Comparison of ENCODE assay signal across 8 mouse cellular contexts in the genomic region with DNA sequence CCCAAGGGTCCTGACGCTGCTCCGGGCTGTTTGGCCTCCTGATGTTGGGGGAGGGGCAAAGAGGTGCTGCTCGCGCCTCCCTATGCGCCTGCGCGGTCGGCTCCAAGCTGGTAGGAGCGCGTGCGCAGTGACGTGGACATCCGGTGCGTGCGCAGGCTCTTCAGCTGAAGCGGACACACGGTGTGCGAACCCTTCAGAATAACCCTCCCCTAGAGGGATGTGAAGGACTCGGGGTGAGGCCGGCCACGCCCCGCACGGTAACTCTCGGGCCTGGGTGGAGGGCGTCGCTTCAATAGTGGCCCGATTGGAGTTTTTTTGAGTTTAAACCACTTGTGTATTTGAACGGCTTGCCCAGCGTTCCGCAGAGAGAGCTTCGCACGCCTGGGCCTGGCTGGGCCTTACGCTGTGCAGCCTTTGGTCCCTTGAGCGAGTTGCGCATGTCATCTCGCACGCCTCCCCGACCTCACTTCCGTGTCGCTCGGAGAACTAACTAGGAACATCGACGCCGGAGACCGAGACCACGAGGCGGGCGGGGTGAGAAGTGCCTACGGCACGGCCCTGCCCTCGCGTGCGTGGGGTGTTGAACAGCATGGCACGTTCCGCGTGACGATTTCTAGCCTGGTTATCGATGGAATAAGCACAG. TPM values are rescaled to one million over a fixed set of nuclear protein-coding genes. Genes with fewer than 3 reads are reported as not detected.
DNase-seq lines count a peak whose midpoint lies in the region; ATAC-seq lines count a peak whose summit lies in the region.

A gene (plus strand): TSS at position 139 of the 643 bp plus-strand sequence.

- no peaks in the 10 kb centered on the region for H3K27me3 ChIP-seq in hindbrain, embryonic 15.5 days

- peak within 1 kb of the TSS; percentile 91 for H3K4me2 ChIP-seq in hindbrain, embryonic 15.5 days

- no peaks in the 10 kb centered on the region for H3K36me3 ChIP-seq in hindbrain, embryonic 15.5 days

- peak within 1 kb of the TSS; percentile 91 for H3K27ac ChIP-seq in hindbrain, embryonic 15.5 days (replicated peaks)

- peak; percentile 98 for ATAC-seq in hindbrain, embryonic 15.5 days (ENCODE audit: low FRiP score, low read depth)

- peak; percentile 94 for DNase-seq in T-cell, adult 2 months (ENCODE audit: low spot score)
- peak; percentile 80 to 82 for DNase-seq in cerebellum, postnatal 36 days
- DNase-seq in frontal cortex, postnatal 36 days (ENCODE audit: low spot score in 2 of 2): peak; percentile 91 to 92
- DNase-seq in left cerebral cortex, adult 11 months (ENCODE audit: low spot score): peak; percentile 91
- peak; percentile 97 to 98 for DNase-seq in lung, postnatal 4 days
- peak; percentile 97 for DNase-seq in retina, postnatal 7 days (ENCODE audit: low read depth, low spot score)
- peak; percentile 90 for DNase-seq in urinary bladder, adult 2 months (ENCODE audit: low spot score)

- H3K4me3 ChIP-seq in hindbrain, embryonic 15.5 days: peak within 1 kb of the TSS; percentile 49

- H3K4me1 ChIP-seq in hindbrain, embryonic 15.5 days (replicated peaks): peaks cover 24% of the 10 kb centered on the region

- H3K9me3 ChIP-seq in hindbrain, embryonic 15.5 days: no peaks in the 10 kb centered on the region

- H3K9ac ChIP-seq in hindbrain, embryonic 15.5 days: peak within 1 kb of the TSS; percentile 53

- under 1% methylated on average over 58 of the region's 58 CpGs for WGBS in hindbrain, embryonic 15.5 days

RNA-seq across cellular contexts. Expression of the gene that starts here (rescaled TPM):
- polyA plus RNA-seq in hindbrain, embryonic 15.5 days (2015; fragmentation: Nextera tagmentation; extraction: Ambion mirVana): 23.9 and 24.3 TPM in 2 replicates
- 12.9 and 15.1 TPM in 2 replicates for polyA plus RNA-seq in urinary bladder, adult 2 months (2012; rRNA removed)

Comparison
In these comparisons a context has a peak if more than half of its experiments do, and no peak if none do; other contexts are left out.
1. Peak in every context shown above with its lines: DNase-seq, ATAC-seq, H3K4me3 ChIP-seq and H3K27ac ChIP-seq.